Mouse (Mus musculus) cerebellum, adult 2 months (tissue): ENCODE data around the gene Cidec.

Experiments
- CTCF ChIP-seq: fragments of 200-500 bp; IDR thresholded peaks from 2 replicates; pipeline ENCODE4 v1.5.1; 2011; ENCODE audit warnings: low read depth, mild to moderate bottlenecking, control low read depth, low read length, moderate library complexity, borderline replicate concordance; ENCODE audit not compliant: insufficient read depth
- POLR2A ChIP-seq: fragments of 200-500 bp; IDR thresholded peaks from 2 replicates; pipeline ENCODE4 v1.6.1; 2011; ENCODE audit warnings: low read length, control low read depth, borderline replicate concordance; ENCODE audit not compliant: insufficient read depth

- TF ChIP-seq CTCF (no peak), POLR2A (peak; percentile 61; the same call in 1 of the 2 replicates)
Measured at GRCm38 (mm10) chr6:113377496-113378385, 57.8 kb downstream of the Cidec start, which contains the start of the genes Tada3 and Arpc4.
